Mouse (Mus musculus): Measurements from ENCODE around the gene Chd3. TPM values are rescaled to one million over a fixed set of nuclear protein-coding genes. Genes with fewer than 3 reads are reported as not detected.
A peak's percentile ranks its signal among the peaks of the same experiment; 100 is the strongest.

Gene Chd3
- polyA plus RNA-seq, 1 experiment from 2014 or later: 52.4 TPM

GRCm38 (mm10) chr11:69382478-69383105, 13.4 kb upstream of the Chd3 start:
- Histone ChIP-seq H3K9ac (ENCODE audit: low read length) (no peak overlapping the region), H3K4me3 (ENCODE audit: low read depth, low read length) (no peak overlapping the region), H3K27ac (ENCODE audit: low read depth) (no peak overlapping the region), H3K27me3 (replicated peaks; ENCODE audit: control insufficient read depth, insufficient read depth, low read length) (no peaks in the 10 kb centered on the region), H3K36me3 (ENCODE audit: control insufficient read depth, insufficient read depth, low read length) (no peaks in the 10 kb centered on the region), H3K4me2 (ENCODE audit: low read length) (no peak overlapping the region), H3K9me3 (ENCODE audit: control insufficient read depth, low read length) (no peaks in the 10 kb centered on the region), H3K4me1 (replicated peaks; ENCODE audit: control insufficient read depth, insufficient read depth, low read length) (no peaks in the 10 kb centered on the region)
- DNase-seq (ENCODE audit: low spot score) (no peak), ATAC-seq (replicated peaks; ENCODE audit: low FRiP score, low TSS enrichment, low read depth) (no peak)
- 66% methylated on average over 10 of the region's 10 CpGs for WGBS

- DNase-seq (ENCODE audit: low spot score) (no peak), ATAC-seq (replicated peaks; ENCODE audit: low FRiP score, low TSS enrichment, low read depth) (no peak)
- WGBS: 76% methylated on average over 6 of the region's 6 CpGs
- no peaks in the 10 kb centered on the region for H3K4me1 ChIP-seq (replicated peaks; ENCODE audit: control insufficient read depth, insufficient read depth, low read length)
- no peak overlapping the region for H3K4me3 ChIP-seq (ENCODE audit: low read depth, low read length)
- no peak overlapping the region for H3K27ac ChIP-seq (ENCODE audit: low read depth)
- H3K36me3 ChIP-seq (ENCODE audit: control insufficient read depth, insufficient read depth, low read length): 0 out of 2 replicates have a peak, but pooled peaks cover 9% of the 10 kb centered on the region
- H3K27me3 ChIP-seq (replicated peaks; ENCODE audit: control insufficient read depth, insufficient read depth, low read length): no peaks in the 10 kb centered on the region
- no peak overlapping the region for H3K4me2 ChIP-seq (ENCODE audit: low read length)
- no peaks in the 10 kb centered on the region for H3K9me3 ChIP-seq (ENCODE audit: control insufficient read depth, low read length)
- H3K9ac ChIP-seq (ENCODE audit: low read length): no peak overlapping the region
Measured at GRCm38 (mm10) chr11:69381356-69381755, 12.2 kb upstream of the Chd3 start.

DNA sequence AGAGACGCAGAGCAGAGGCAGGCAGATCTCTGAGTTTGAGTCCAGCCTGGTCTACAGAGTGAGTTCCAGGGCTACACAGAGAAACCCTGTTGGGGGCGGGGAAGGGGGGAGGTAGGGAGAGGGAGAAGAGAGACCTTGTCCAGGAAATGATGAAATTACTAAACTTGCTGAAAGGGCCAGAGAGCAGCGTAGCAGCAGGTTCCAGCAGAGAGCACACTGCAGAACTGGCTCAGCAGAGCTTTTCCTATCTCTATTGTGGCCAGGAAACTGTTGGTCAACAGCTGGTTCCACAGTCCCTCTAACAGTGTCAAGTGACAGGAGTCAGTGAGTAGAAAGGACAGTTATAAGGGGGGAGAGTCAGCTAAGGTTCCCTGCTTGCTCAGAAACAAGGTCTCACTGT, 10.4 kb upstream of the Chd3 start:
- Histone ChIP-seq H3K4me1 (replicated peaks; ENCODE audit: control insufficient read depth, insufficient read depth, low read length) (no peaks in the 10 kb centered on the region), H3K4me3 (ENCODE audit: low read depth, low read length) (no peak overlapping the region), H3K36me3 (ENCODE audit: control insufficient read depth, insufficient read depth, low read length) (0 out of 2 replicates have a peak, but pooled peaks cover 17% of the 10 kb centered on the region), H3K27me3 (replicated peaks; ENCODE audit: control insufficient read depth, insufficient read depth, low read length) (no peaks in the 10 kb centered on the region), H3K27ac (ENCODE audit: low read depth) (no peak overlapping the region), H3K9ac (ENCODE audit: low read length) (no peak overlapping the region), H3K9me3 (ENCODE audit: control insufficient read depth, low read length) (no peaks in the 10 kb centered on the region), H3K4me2 (ENCODE audit: low read length) (no peak overlapping the region)
- WGBS: 86% methylated on average over 3 of the region's 3 CpGs
- DNase-seq (ENCODE audit: low spot score): no peak
- no peak for ATAC-seq (replicated peaks; ENCODE audit: low FRiP score, low TSS enrichment, low read depth)

DNA sequence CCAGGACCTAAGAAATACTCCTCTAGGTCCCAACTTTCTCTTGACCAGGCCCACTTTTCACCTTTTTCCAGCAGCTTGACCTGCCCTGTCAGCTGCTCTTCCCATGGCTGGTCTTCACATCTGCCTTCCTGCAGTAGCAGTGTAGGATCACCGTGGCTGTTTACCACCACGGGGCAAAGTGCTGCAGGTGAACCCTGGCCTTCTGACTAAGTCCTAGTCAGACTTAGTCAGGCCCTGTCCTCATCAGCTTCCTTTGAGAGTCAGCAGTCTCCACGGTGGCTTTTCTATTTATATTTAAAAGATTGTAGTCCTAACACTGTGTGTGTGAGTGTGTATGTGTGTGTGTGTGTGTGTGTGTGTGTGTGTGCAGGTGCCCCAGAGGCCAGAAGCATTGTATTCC, 8.6 kb upstream of the Chd3 start:
- ATAC-seq (replicated peaks; ENCODE audit: low FRiP score, low TSS enrichment, low read depth): no peak
- H3K4me2 ChIP-seq (ENCODE audit: low read length): no peak overlapping the region
- peaks cover under 1% of the 10 kb centered on the region; the same call in 1 of the 2 replicates for H3K4me1 ChIP-seq (replicated peaks; ENCODE audit: control insufficient read depth, insufficient read depth, low read length)
- no peak overlapping the region for H3K27ac ChIP-seq (ENCODE audit: low read depth)
- H3K4me3 ChIP-seq (ENCODE audit: low read depth, low read length): no peak overlapping the region
- no peaks in the 10 kb centered on the region for H3K9me3 ChIP-seq (ENCODE audit: control insufficient read depth, low read length)
- H3K9ac ChIP-seq (ENCODE audit: low read length): no peak overlapping the region
- no peaks in the 10 kb centered on the region for H3K27me3 ChIP-seq (replicated peaks; ENCODE audit: control insufficient read depth, insufficient read depth, low read length)
- WGBS: 65% methylated on average over 3 of the region's 3 CpGs
- no peak for DNase-seq (ENCODE audit: low spot score)
- H3K36me3 ChIP-seq (ENCODE audit: control insufficient read depth, insufficient read depth, low read length): peaks cover 28% of the 10 kb centered on the region

DNA sequence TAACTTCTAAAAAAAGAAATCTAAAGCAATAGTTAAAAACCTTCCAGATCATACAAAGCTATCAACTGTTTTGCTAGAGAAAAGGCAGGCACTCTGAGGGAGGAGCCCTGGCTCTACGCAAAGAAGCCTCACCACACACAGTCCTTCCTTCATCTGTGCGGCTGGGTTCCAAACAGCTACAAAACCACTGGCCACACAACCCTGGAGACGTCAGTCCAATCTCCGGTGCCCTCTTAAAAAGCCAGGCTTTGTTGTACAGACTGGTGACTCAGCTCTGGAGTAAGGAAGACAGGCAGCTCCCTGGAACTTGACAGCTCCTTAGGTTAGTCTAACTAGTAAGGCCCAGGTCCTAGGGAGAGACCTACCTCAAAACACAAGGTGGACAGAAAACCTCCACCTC, 6.4 kb upstream of the Chd3 start:
- H3K27ac ChIP-seq (ENCODE audit: low read depth): no peak overlapping the region
- no peak overlapping the region for H3K9ac ChIP-seq (ENCODE audit: low read length)
- H3K4me2 ChIP-seq (ENCODE audit: low read length): no peak overlapping the region
- WGBS: 85% methylated on average over 4 of the region's 4 CpGs
- peaks cover 28% of the 10 kb centered on the region for H3K36me3 ChIP-seq (ENCODE audit: control insufficient read depth, insufficient read depth, low read length)
- H3K4me1 ChIP-seq (replicated peaks; ENCODE audit: control insufficient read depth, insufficient read depth, low read length): peaks cover 22% of the 10 kb centered on the region
- DNase-seq (ENCODE audit: low spot score): no peak
- H3K4me3 ChIP-seq (ENCODE audit: low read depth, low read length): no peak overlapping the region
- H3K27me3 ChIP-seq (replicated peaks; ENCODE audit: control insufficient read depth, insufficient read depth, low read length): no peaks in the 10 kb centered on the region
- no peaks in the 10 kb centered on the region for H3K9me3 ChIP-seq (ENCODE audit: control insufficient read depth, low read length)
- ATAC-seq (replicated peaks; ENCODE audit: low FRiP score, low TSS enrichment, low read depth): no peak

GRCm38 (mm10) chr11:69373223-69373965, 4.2 kb upstream of the Chd3 start:
- WGBS: 92% methylated on average over 16 of the region's 16 CpGs
- no peaks in the 10 kb centered on the region for H3K27me3 ChIP-seq (replicated peaks; ENCODE audit: control insufficient read depth, insufficient read depth, low read length)
- H3K4me2 ChIP-seq (ENCODE audit: low read length): no peak overlapping the region
- H3K9me3 ChIP-seq (ENCODE audit: control insufficient read depth, low read length): no peaks in the 10 kb centered on the region
- no peak for ATAC-seq (replicated peaks; ENCODE audit: low FRiP score, low TSS enrichment, low read depth)
- H3K27ac ChIP-seq (ENCODE audit: low read depth): no peak overlapping the region
- DNase-seq (ENCODE audit: low spot score): no peak
- no peak overlapping the region for H3K9ac ChIP-seq (ENCODE audit: low read length)
- no peak overlapping the region for H3K4me3 ChIP-seq (ENCODE audit: low read depth, low read length)
- peaks cover 24% of the 10 kb centered on the region for H3K4me1 ChIP-seq (replicated peaks; ENCODE audit: control insufficient read depth, insufficient read depth, low read length)
- H3K36me3 ChIP-seq (ENCODE audit: control insufficient read depth, insufficient read depth, low read length): peaks cover 28% of the 10 kb centered on the region

DNA sequence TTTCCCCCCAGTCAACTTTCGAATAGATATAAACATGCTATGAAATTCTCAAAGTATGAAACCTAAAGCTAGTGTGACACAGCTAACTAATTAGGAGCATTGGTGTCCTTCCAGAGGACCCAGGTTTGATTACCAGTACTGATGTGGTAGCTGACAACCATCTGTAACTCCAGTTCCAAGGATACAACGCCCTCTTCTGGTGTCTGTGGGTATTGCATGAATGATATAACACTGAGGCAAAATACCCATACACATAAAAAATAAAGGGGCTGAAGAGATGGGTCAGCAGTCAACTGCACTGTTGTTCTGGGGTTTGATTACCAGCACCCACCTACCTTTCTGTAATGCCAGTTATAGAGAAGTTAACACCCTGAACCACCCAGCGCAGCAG, 3.6 kb upstream of the Chd3 start:
- peak overlapping the region; percentile 64; the same call in 1 of the 2 replicates for H3K27ac ChIP-seq (ENCODE audit: low read depth)
- ATAC-seq (replicated peaks; ENCODE audit: low FRiP score, low TSS enrichment, low read depth) (no peak), DNase-seq (ENCODE audit: low spot score) (no peak)
- peaks cover 24% of the 10 kb centered on the region for H3K4me1 ChIP-seq (replicated peaks; ENCODE audit: control insufficient read depth, insufficient read depth, low read length)
- H3K27me3 ChIP-seq (replicated peaks; ENCODE audit: control insufficient read depth, insufficient read depth, low read length): no peaks in the 10 kb centered on the region
- WGBS: 58% methylated on average over 3 of the region's 3 CpGs
- no peak overlapping the region for H3K9ac ChIP-seq (ENCODE audit: low read length)
- no peak overlapping the region for H3K4me3 ChIP-seq (ENCODE audit: low read depth, low read length)
- H3K4me2 ChIP-seq (ENCODE audit: low read length): peak overlapping the region; percentile 24; the same call in 1 of the 2 replicates
- peaks cover 28% of the 10 kb centered on the region for H3K36me3 ChIP-seq (ENCODE audit: control insufficient read depth, insufficient read depth, low read length)
- H3K9me3 ChIP-seq (ENCODE audit: control insufficient read depth, low read length): no peaks in the 10 kb centered on the region

GRCm38 (mm10) chr11:69372056-69372779, 3.0 kb upstream of the Chd3 start:
- no peak overlapping the region for H3K4me3 ChIP-seq (ENCODE audit: low read depth, low read length)
- H3K36me3 ChIP-seq (ENCODE audit: control insufficient read depth, insufficient read depth, low read length): peaks cover 27% of the 10 kb centered on the region
- 31% methylated on average over 12 of the region's 12 CpGs for WGBS
- no peaks in the 10 kb centered on the region for H3K27me3 ChIP-seq (replicated peaks; ENCODE audit: control insufficient read depth, insufficient read depth, low read length)
- no peaks in the 10 kb centered on the region for H3K9me3 ChIP-seq (ENCODE audit: control insufficient read depth, low read length)
- no peak overlapping the region for H3K9ac ChIP-seq (ENCODE audit: low read length)
- ATAC-seq (replicated peaks; ENCODE audit: low FRiP score, low TSS enrichment, low read depth): no peak
- DNase-seq (ENCODE audit: low spot score): peak; percentile 60
- H3K27ac ChIP-seq (ENCODE audit: low read depth): peak overlapping the region; percentile 64
- H3K4me1 ChIP-seq (replicated peaks; ENCODE audit: control insufficient read depth, insufficient read depth, low read length): peaks cover 25% of the 10 kb centered on the region
- H3K4me2 ChIP-seq (ENCODE audit: low read length): peak overlapping the region; percentile 24; the same call in 1 of the 2 replicates

Measured in intestine, embryonic 14.5 days (tissue).